In the genomic region with DNA sequence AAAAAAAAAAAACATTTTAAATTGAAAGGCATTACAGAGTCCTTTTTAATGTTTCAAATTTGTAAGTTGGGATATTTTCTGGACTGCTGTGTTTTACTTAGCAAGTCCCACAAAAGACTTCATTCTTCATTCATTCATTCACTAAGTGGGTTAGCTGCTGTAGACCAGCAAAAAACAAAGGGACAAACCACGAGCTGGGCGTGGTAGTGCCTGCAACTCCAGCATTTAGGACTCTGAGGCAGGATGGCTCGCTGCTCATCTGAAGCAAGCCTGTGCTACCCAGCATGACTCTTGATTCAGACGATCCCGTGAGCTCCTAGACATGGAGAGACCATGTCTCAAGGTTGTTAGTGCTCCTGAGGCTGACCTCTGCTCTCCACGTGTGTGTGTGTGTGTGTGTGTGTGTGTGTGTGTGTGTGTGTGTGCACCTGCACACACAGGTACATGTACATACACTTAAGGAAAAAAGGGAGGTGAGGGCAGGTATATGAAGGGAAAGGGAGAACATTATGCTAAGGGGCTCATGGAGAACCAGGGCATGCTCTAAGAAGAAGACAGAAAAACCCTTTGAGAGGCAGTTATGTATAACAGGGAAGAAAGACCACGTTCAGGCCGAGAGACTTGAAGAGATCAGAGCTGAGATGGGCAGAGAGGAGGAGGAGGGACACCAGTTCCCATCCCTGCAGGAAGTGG, we compare ENCODE assay signal across 18 mouse cellular contexts. TPM values are rescaled to one million over a fixed set of nuclear protein-coding genes. Genes with fewer than 3 reads are reported as not detected.
A peak's percentile ranks its signal among the peaks of the same experiment; 100 is the strongest.
DNase-seq lines count a peak whose midpoint lies in the region; ATAC-seq lines count a peak whose summit lies in the region.
"Had no signal": no experiment of that assay in that cellular context is flagged by ENCODE, and none has a peak within 500 bp of the region (broad histone marks: within the 10 kb centered on the region; RNA-seq: fewer than 3 reads in every experiment).

No protein-coding gene starts in this region.

- H3K36me3 ChIP-seq in heart, embryonic 10.5 days, result no peaks in the 10 kb centered on the region
- peaks cover 2% of the 10 kb centered on the region for H3K36me3 ChIP-seq in hindbrain, embryonic 10.5 days
- H3K36me3 ChIP-seq in hindbrain, embryonic 13.5 days, result no peaks in the 10 kb centered on the region
- H3K36me3 ChIP-seq in limb, embryonic 10.5 days, result peaks cover under 1% of the 10 kb centered on the region; the same call in 1 of the 2 replicates
- H3K36me3 ChIP-seq in forebrain, embryonic 10.5 days (replicated peaks), result peaks cover 2% of the 10 kb centered on the region
- H3K36me3 ChIP-seq: G1E; intestine, embryonic 15.5 days had no signal

- H3K9ac ChIP-seq in hindbrain, embryonic 13.5 days, result no peak overlapping the region
- H3K9ac ChIP-seq: intestine, embryonic 15.5 days; lung, embryonic 14.5 days had no signal

- H3K4me1 ChIP-seq in heart, embryonic 10.5 days, result peaks cover 50% of the 10 kb centered on the region
- H3K4me1 ChIP-seq in hindbrain, embryonic 10.5 days (replicated peaks), result peaks cover 45% of the 10 kb centered on the region
- peaks cover 29% of the 10 kb centered on the region for H3K4me1 ChIP-seq in hindbrain, embryonic 13.5 days (replicated peaks)
- H3K4me1 ChIP-seq in limb, embryonic 10.5 days, result peaks cover 6% of the 10 kb centered on the region
- peaks cover 29% of the 10 kb centered on the region for H3K4me1 ChIP-seq in forebrain, embryonic 10.5 days

- H3K27me3 ChIP-seq in heart, embryonic 10.5 days (ENCODE audit: insufficient read depth, poor library complexity, severe bottlenecking), result no peaks in the 10 kb centered on the region
- H3K27me3 ChIP-seq in hindbrain, embryonic 10.5 days (ENCODE audit: insufficient read depth, poor library complexity, severe bottlenecking), result peaks cover 17% of the 10 kb centered on the region
- H3K27me3 ChIP-seq in hindbrain, embryonic 13.5 days, result 0 out of 2 replicates have a peak, but pooled peaks cover 2% of the 10 kb centered on the region
- H3K27me3 ChIP-seq in limb, embryonic 10.5 days (ENCODE audit: low read depth, poor library complexity, severe bottlenecking), result peaks cover 10% of the 10 kb centered on the region; the same call in 1 of the 2 replicates
- H3K27me3 ChIP-seq in forebrain, embryonic 10.5 days (ENCODE audit: poor library complexity, severe bottlenecking), result peaks cover 17% of the 10 kb centered on the region
- H3K27me3 ChIP-seq: intestine, embryonic 15.5 days had no signal

- no peak overlapping the region for H3K4me3 ChIP-seq in heart, embryonic 10.5 days
- no peak overlapping the region for H3K4me3 ChIP-seq in hindbrain, embryonic 10.5 days
- H3K4me3 ChIP-seq in hindbrain, embryonic 13.5 days, result no peak overlapping the region
- H3K4me3 ChIP-seq in limb, embryonic 10.5 days, result no peak overlapping the region
- H3K4me3 ChIP-seq in forebrain, embryonic 10.5 days, result no peak overlapping the region
- H3K4me3 ChIP-seq: intestine, embryonic 15.5 days had no signal

- H3K4me2 ChIP-seq in hindbrain, embryonic 13.5 days, result no peak overlapping the region
- H3K4me2 ChIP-seq: intestine, embryonic 15.5 days; liver, embryonic 11.5 days; lung, embryonic 14.5 days had no signal

- 57% methylated on average over 8 of the region's 8 CpGs for WGBS in heart, embryonic 10.5 days
- WGBS in hindbrain, embryonic 10.5 days, result 50% methylated on average over 8 of the region's 8 CpGs
- WGBS in hindbrain, embryonic 13.5 days, result 46% methylated on average over 8 of the region's 8 CpGs
- WGBS in limb, embryonic 10.5 days, result 68% methylated on average over 8 of the region's 8 CpGs
- 56% methylated on average over 8 of the region's 8 CpGs for WGBS in forebrain, embryonic 10.5 days

- DNase-seq in heart, embryonic 10.5 days (ENCODE audit: low spot score), result no peak
- DNase-seq in heart, adult 9 months (ENCODE audit: low spot score in 2 of 2), result no peak
- DNase-seq in hindbrain, embryonic 10.5 days (ENCODE audit: low spot score), result no peak
- DNase-seq in ES-CJ7 (ENCODE audit: low read depth, low spot score), result peak; percentile 79
- DNase-seq in limb, embryonic 10.5 days (ENCODE audit: low spot score), result no peak
- no peak for DNase-seq in forebrain, embryonic 10.5 days (ENCODE audit: extremely low spot score, low spot score)
- no peak for DNase-seq in cerebellum, adult 11-12 months
- DNase-seq: adrenal gland, adult 8-10 months; cerebellum, adult 11 months; spleen, adult 18-20 months; thymus, adult 2 months had no signal

- no peaks in the 10 kb centered on the region for H3K9me3 ChIP-seq in heart, embryonic 10.5 days
- H3K9me3 ChIP-seq in hindbrain, embryonic 10.5 days, result peaks cover 8% of the 10 kb centered on the region
- peaks cover 1% of the 10 kb centered on the region; the same call in 1 of the 2 replicates for H3K9me3 ChIP-seq in hindbrain, embryonic 13.5 days
- peaks cover 1% of the 10 kb centered on the region for H3K9me3 ChIP-seq in limb, embryonic 10.5 days (replicated peaks)
- peaks cover 10% of the 10 kb centered on the region for H3K9me3 ChIP-seq in forebrain, embryonic 10.5 days

- no peak for ATAC-seq in hindbrain, embryonic 13.5 days (ENCODE audit: low FRiP score)
- ATAC-seq: intestine, embryonic 15.5 days; midbrain, embryonic 16.5 days had no signal

- H3K27ac ChIP-seq in heart, embryonic 10.5 days, result peak overlapping the region; percentile 88
- H3K27ac ChIP-seq in hindbrain, embryonic 10.5 days, result 0 out of 2 replicates have a peak overlapping the region, but pooled peaks have one; percentile 40
- H3K27ac ChIP-seq in hindbrain, embryonic 13.5 days, result no peak overlapping the region
- 0 out of 2 replicates have a peak overlapping the region, but pooled peaks have one; percentile 25 for H3K27ac ChIP-seq in limb, embryonic 10.5 days
- H3K27ac ChIP-seq in forebrain, embryonic 10.5 days, result no peak overlapping the region
- H3K27ac ChIP-seq: intestine, embryonic 15.5 days had no signal

RNA-seq across cellular contexts. Expression of gene Map10, which starts 4.3 kb away (rescaled TPM):
- 6.3 and 7.5 TPM in 2 replicates for polyA plus RNA-seq in heart, embryonic 10.5 days (2016; fragmentation: Nextera tagmentation; extraction: Ambion mirVana)
- polyA plus RNA-seq in hindbrain, embryonic 10.5 days (2016; fragmentation: Nextera tagmentation; extraction: Ambion mirVana), result 6.0 and 8.0 TPM in 2 replicates
- 7.0 and 8.0 TPM in 2 replicates for polyA plus RNA-seq in hindbrain, embryonic 13.5 days (2015; fragmentation: Nextera tagmentation; extraction: Ambion mirVana)
- 5.6 and 7.8 TPM in 2 replicates for polyA plus RNA-seq in limb, embryonic 10.5 days (2016; fragmentation: Nextera tagmentation; extraction: Ambion mirVana)
- polyA plus RNA-seq in forebrain, embryonic 10.5 days (2016; fragmentation: Nextera tagmentation; extraction: Ambion mirVana), result 6.7 and 7.6 TPM in 2 replicates
- polyA plus RNA-seq: C2C12, G1E had no signal

Comparison
In these comparisons a context has a peak if more than half of its experiments do, and no peak if none do; other contexts are left out.
1. H3K27ac ChIP-seq: peak in heart, embryonic 10.5 days (single experiment), hindbrain, embryonic 10.5 days (single experiment) and limb, embryonic 10.5 days (single experiment); none in hindbrain, embryonic 13.5 days (single experiment) and forebrain, embryonic 10.5 days (single experiment).